Mouse (Mus musculus) gastrocnemius, adult 2 months (tissue): ENCODE measurements around the gene Gm10413. TPM values are rescaled to one million over a fixed set of nuclear protein-coding genes. Genes with fewer than 3 reads are reported as not detected.
"Not testable (repeated sequence)": the region's sequence is repeated elsewhere in the genome, so short reads cannot be mapped to it uniquely, and the experiment has no call there.

Experiments used
- DNase-seq: peaks from one replicate; pipeline ENCODE4 v3.0.0; 2022
- H3K27ac ChIP-seq: fragments of 200-600 bp; 2 replicates; pipeline ENCODE4 v1.8.1; 2022; ENCODE audit warnings: mild to moderate bottlenecking
- H3K4me3 ChIP-seq: fragments of 200-600 bp; 2 replicates; pipeline ENCODE4 v1.8.1; 2022; ENCODE audit warnings: mild to moderate bottlenecking, moderate library complexity
- intact Hi-C: fragments of 180-260 bp; cut with DNase I; formaldehyde crosslinking; loops from one replicate; pipeline ENCODE4 v1.15.1; 2025
- long read RNA-seq, 2 experiments: library from polyadenylated mRNA; stranded (forward); transcript quantifications; one replicate each; pipeline ENCODE4 v2.0.0; 2021
- total RNA-seq, 2 experiments: library from RNA; stranded (reverse); gene quantifications; 2 replicates each; pipeline ENCODE4 v1.2.3; 2021

Gm10413 gene
- total RNA-seq = not detected
- long read RNA-seq, experiment 1 = 0 reads
- long read RNA-seq, experiment 2 = 0 reads

DNA sequence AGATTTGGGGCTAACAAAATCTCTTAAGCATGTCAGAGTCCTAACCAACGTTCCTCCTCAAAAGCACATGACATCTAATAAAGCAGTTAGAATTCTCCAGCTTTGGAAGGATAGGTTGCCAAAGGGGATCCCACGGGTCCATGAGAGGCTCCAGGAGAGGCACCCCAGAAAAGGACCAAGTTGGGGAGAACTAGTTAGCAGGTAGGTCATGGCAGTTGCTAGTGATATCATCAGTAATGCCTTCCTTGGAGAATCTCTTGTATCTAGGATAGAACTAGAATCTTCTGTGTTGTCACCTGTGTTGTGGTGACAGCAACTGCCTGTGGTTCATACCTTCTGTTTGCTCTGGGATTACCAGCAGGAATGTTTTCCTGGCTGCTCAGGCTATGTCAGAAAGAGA, at the start of gene Gm10413:
Gm10413 (plus strand) TSS at position 301 of the 400 bp plus-strand sequence.
- H3K4me3 ChIP-seq, DNase-seq, intact Hi-C loops, H3K27ac ChIP-seq: not testable (repeated sequence)

DNA sequence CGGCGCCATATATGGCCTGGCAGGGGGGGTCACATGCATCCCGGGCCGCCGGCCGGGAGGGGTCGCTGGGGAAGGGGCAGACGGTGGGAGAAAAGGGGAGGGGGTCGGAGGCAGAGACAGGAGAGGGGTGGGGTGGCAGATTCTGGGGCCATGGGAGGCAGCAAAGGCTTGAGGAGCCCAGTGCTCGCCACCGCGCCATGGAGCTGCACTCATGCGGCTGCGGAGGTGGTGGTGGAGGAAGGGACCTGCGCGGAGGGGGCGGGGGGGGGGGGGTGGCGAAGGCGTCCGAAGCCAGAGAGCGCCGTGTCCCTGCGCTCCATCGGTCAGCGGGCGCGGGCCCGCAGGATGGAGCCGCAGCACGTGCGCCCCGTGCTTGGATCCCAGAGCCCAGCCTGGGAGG, 17.4 kb downstream of the Gm10413 start, which contains the start of gene Gm10409:
Gm10409 (plus strand) TSS at position 301 of the 400 bp plus-strand sequence.
- DNase-seq, H3K27ac ChIP-seq, intact Hi-C loops, H3K4me3 ChIP-seq: not testable (repeated sequence)

DNA sequence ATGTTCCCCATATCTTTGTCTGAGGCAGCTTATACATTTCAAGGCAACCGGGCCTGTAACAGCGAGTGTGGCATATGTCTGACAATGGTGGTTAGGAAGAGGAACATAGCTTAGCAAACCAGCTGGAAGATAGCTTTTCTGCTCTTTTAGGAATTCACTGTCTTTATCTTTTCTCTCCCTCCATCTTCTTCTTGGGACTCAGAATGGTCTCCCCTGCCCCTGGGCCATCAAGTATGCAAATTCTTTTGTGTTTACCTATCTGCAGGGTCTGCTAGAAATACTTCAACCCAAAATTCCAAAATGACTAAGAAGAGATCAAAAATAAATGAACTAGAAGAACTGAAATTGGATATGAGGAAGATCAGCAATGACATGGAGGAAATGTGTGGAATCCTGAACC, 32.9 kb downstream of the Gm10413 start, which contains the start of gene Gm3005:
Gm3005 (plus strand) TSS at position 301 of the 400 bp plus-strand sequence.
- H3K27ac ChIP-seq, H3K4me3 ChIP-seq, DNase-seq, intact Hi-C loops: not testable (repeated sequence)

DNA sequence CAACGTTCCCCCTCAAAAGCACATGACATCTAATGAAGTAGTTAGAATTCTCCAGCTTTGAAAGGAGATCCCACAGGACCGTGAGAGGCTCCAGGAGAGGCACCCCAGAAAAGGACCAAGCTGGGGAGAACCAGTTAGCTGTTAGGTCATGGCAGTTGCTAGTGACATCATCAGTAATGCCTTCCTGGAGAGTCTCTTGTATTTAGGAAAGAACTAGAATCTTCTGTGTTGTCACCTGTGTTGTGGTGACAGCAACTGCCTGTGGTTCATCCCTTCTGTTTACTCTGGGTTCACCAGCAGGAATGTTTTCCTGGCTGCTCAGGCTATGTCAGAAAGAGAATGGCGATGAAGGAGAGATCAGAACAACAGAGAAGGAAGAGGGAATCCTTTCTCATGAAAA, 54.2 kb downstream of the Gm10413 start, which contains the start of gene Gm10408:
Gm10408 (plus strand) TSS at position 301 of the 400 bp plus-strand sequence.
- H3K27ac ChIP-seq, intact Hi-C loops, H3K4me3 ChIP-seq, DNase-seq: not testable (repeated sequence)

Other genes with a start within 250 kb of the Gm10413 start
- not detected for gene Gm5795, start 206.8 kb upstream of the Gm10413 start, total RNA-seq
- gene D830030K20Rik, start 186.6 kb upstream of the Gm10413 start, total RNA-seq = not detected
- gene Gm2956, start 62.5 kb upstream of the Gm10413 start, total RNA-seq = not detected
- under 1 TPM in 1 of 2 experiments, not detected in 1; 0.20 TPM for gene Gm10409, start 17.5 kb downstream of the Gm10413 start, total RNA-seq
- not detected for gene Gm3005, start 33.0 kb downstream of the Gm10413 start, total RNA-seq
- not detected for gene Gm10408, start 54.3 kb downstream of the Gm10413 start, total RNA-seq
- gene Gm3012, start 239.4 kb downstream of the Gm10413 start, total RNA-seq = not detected